Mouse (Mus musculus): ENCODE measurements at regions not wholly inside any gene's neighbourhood (a gene's known extent, or its start where the extent isn't known, plus 50 kb on each side); places are given as distances from the start of the nearest gene placed in this dataset.
"Not testable (repeated sequence)": the region's sequence is repeated elsewhere in the genome, so short reads cannot be mapped to it uniquely, and the experiment has no call there.

- Histone ChIP-seq H3K4me2 (replicated peaks) (no peak overlapping the region), H3K27me3 (no peaks in the 10 kb centered on the region), H3K27ac (replicated peaks) (no peak overlapping the region), H3K36me3 (no peaks in the 10 kb centered on the region), H3K9me3 (peaks cover 5% of the 10 kb centered on the region; the same call in 1 of the 2 replicates), H3K4me3 (no peak overlapping the region), H3K9ac (replicated peaks) (no peak overlapping the region), H3K4me1 (no peaks in the 10 kb centered on the region)
- WGBS, result 75% methylated on average over 3 of the region's 3 CpGs
- no peak for ATAC-seq (replicated peaks)
Observed at GRCm38 (mm10) chr8:100393327-100393726, 977.1 kb upstream of the Cdh8 start.

GRCm38 (mm10) chr8:100367663-100368062 is 951.4 kb upstream of the Cdh8 start:
- H3K4me1 ChIP-seq, result 0 out of 2 replicates have a peak, but pooled peaks cover 2% of the 10 kb centered on the region
- no peak overlapping the region for H3K9ac ChIP-seq (replicated peaks)
- H3K4me2 ChIP-seq (replicated peaks), result no peak overlapping the region
- no peaks in the 10 kb centered on the region for H3K36me3 ChIP-seq
- H3K4me3 ChIP-seq, result no peak overlapping the region
- H3K27ac ChIP-seq (replicated peaks), result no peak overlapping the region
- no peak for ATAC-seq (replicated peaks)
- no peaks in the 10 kb centered on the region for H3K27me3 ChIP-seq
- H3K9me3 ChIP-seq, result no peaks in the 10 kb centered on the region

GRCm38 (mm10) chr8:100362772-100363171 is 946.5 kb upstream of the Cdh8 start:
- ATAC-seq (replicated peaks), result no peak
- Histone ChIP-seq H3K4me1 (0 out of 2 replicates have a peak, but pooled peaks cover 2% of the 10 kb centered on the region), H3K27ac (replicated peaks) (no peak overlapping the region), H3K36me3 (no peaks in the 10 kb centered on the region), H3K4me2 (replicated peaks) (no peak overlapping the region), H3K9ac (replicated peaks) (no peak overlapping the region), H3K27me3 (no peaks in the 10 kb centered on the region), H3K9me3 (no peaks in the 10 kb centered on the region), H3K4me3 (no peak overlapping the region)
- 8% methylated on average over 2 of the region's 2 CpGs for WGBS

GRCm38 (mm10) chr8:100360541-100360940 is 944.3 kb upstream of the Cdh8 start:
- not testable (repeated sequence) for H3K9ac ChIP-seq (replicated peaks); ATAC-seq (replicated peaks); H3K27me3 ChIP-seq; H3K9me3 ChIP-seq; H3K36me3 ChIP-seq; H3K4me3 ChIP-seq; H3K4me2 ChIP-seq (replicated peaks); H3K4me1 ChIP-seq; H3K27ac ChIP-seq (replicated peaks)
- WGBS, result 96% methylated on average over 15 of the region's 15 CpGs

- 0 out of 2 replicates have a peak, but pooled peaks have one; percentile 32 for ATAC-seq (replicated peaks)
- 58% methylated on average over 2 of the region's 2 CpGs for WGBS
- H3K4me2 ChIP-seq (replicated peaks), result no peak overlapping the region
Observed at GRCm38 (mm10) chr8:100334528-100334927, 918.3 kb upstream of the Cdh8 start.

GRCm38 (mm10) chr8:100325616-100326015 is 909.3 kb upstream of the Cdh8 start:
- ATAC-seq (replicated peaks), result no peak
- Histone ChIP-seq H3K27ac (replicated peaks) (no peak overlapping the region), H3K4me3 (no peak overlapping the region), H3K27me3 (no peaks in the 10 kb centered on the region), H3K4me1 (no peaks in the 10 kb centered on the region), H3K36me3 (no peaks in the 10 kb centered on the region), H3K9me3 (no peaks in the 10 kb centered on the region), H3K9ac (replicated peaks) (no peak overlapping the region), H3K4me2 (replicated peaks) (no peak overlapping the region)
- 47% methylated on average over 4 of the region's 4 CpGs for WGBS

More at GRCm38 (mm10) chr8:100334528-100334927, 918.3 kb upstream of the Cdh8 start:
- Histone ChIP-seq H3K4me1 (no peaks in the 10 kb centered on the region), H3K27me3 (no peaks in the 10 kb centered on the region), H3K36me3 (no peaks in the 10 kb centered on the region), H3K27ac (replicated peaks) (no peak overlapping the region), H3K9me3 (no peaks in the 10 kb centered on the region), H3K9ac (replicated peaks) (no peak overlapping the region), H3K4me3 (no peak overlapping the region)

- no peak overlapping the region for H3K27ac ChIP-seq (replicated peaks)
- no peaks in the 10 kb centered on the region for H3K27me3 ChIP-seq
- H3K4me2 ChIP-seq (replicated peaks), result no peak overlapping the region
- no peaks in the 10 kb centered on the region for H3K36me3 ChIP-seq
- no peaks in the 10 kb centered on the region for H3K4me1 ChIP-seq
- ATAC-seq (replicated peaks), result no peak
- H3K9ac ChIP-seq (replicated peaks), result no peak overlapping the region
- 85% methylated on average over 1 of the region's 1 CpGs for WGBS
- no peak overlapping the region for H3K4me3 ChIP-seq
- H3K9me3 ChIP-seq, result no peaks in the 10 kb centered on the region
Observed at GRCm38 (mm10) chr8:100323471-100323870, 907.2 kb upstream of the Cdh8 start.

- no peak for ATAC-seq (replicated peaks)
- no peak overlapping the region for H3K4me2 ChIP-seq (replicated peaks)
- WGBS, result 90% methylated on average over 3 of the region's 3 CpGs
- H3K27me3 ChIP-seq, result no peaks in the 10 kb centered on the region
- H3K9me3 ChIP-seq, result no peaks in the 10 kb centered on the region
- no peak overlapping the region for H3K9ac ChIP-seq (replicated peaks)
- no peaks in the 10 kb centered on the region for H3K36me3 ChIP-seq
- no peak overlapping the region for H3K4me3 ChIP-seq
- H3K27ac ChIP-seq (replicated peaks), result no peak overlapping the region
- H3K4me1 ChIP-seq, result no peaks in the 10 kb centered on the region
Observed at GRCm38 (mm10) chr8:100298191-100298590, 881.9 kb upstream of the Cdh8 start.

- no peaks in the 10 kb centered on the region for H3K4me1 ChIP-seq
- H3K4me2 ChIP-seq (replicated peaks), result no peak overlapping the region
- H3K9me3 ChIP-seq, result no peaks in the 10 kb centered on the region
- no peak overlapping the region for H3K4me3 ChIP-seq
- 66% methylated on average over 1 of the region's 1 CpGs for WGBS
- no peaks in the 10 kb centered on the region for H3K36me3 ChIP-seq
- no peaks in the 10 kb centered on the region for H3K27me3 ChIP-seq
- no peak overlapping the region for H3K27ac ChIP-seq (replicated peaks)
- no peak overlapping the region for H3K9ac ChIP-seq (replicated peaks)
- no peak for ATAC-seq (replicated peaks)
Observed at GRCm38 (mm10) chr8:100292588-100292987, 876.3 kb upstream of the Cdh8 start.

- Histone ChIP-seq H3K4me2 (replicated peaks) (no peak overlapping the region), H3K4me3 (no peak overlapping the region), H3K27me3 (no peaks in the 10 kb centered on the region), H3K36me3 (no peaks in the 10 kb centered on the region), H3K9ac (replicated peaks) (no peak overlapping the region), H3K9me3 (no peaks in the 10 kb centered on the region), H3K27ac (replicated peaks) (no peak overlapping the region), H3K4me1 (no peaks in the 10 kb centered on the region)
- WGBS, result 21% methylated on average over 1 of the region's 1 CpGs
- no peak for ATAC-seq (replicated peaks)
Observed at GRCm38 (mm10) chr8:100291981-100292380, 875.7 kb upstream of the Cdh8 start.
